Mouse (Mus musculus) testis, adult 2 months (tissue): Measurements from ENCODE around the gene 3110082I17Rik. TPM values are rescaled to one million over a fixed set of nuclear protein-coding genes. Genes with fewer than 3 reads are reported as not detected.

Experiments
- H3K27ac ChIP-seq: fragments of 200-500 bp; 2 replicates; pipeline ENCODE4 v1.5.1; 2012; ENCODE audit warnings: low read depth, low read length; ENCODE audit not compliant: control insufficient read depth, insufficient read depth
- H3K27me3 ChIP-seq: fragments of 200-500 bp; 2 replicates; pipeline ENCODE4 v1.6.1; 2012; ENCODE audit warnings: mild to moderate bottlenecking, low read length, moderate library complexity; ENCODE audit not compliant: control insufficient read depth, insufficient read depth
- H3K36me3 ChIP-seq: fragments of 200-500 bp; 2 replicates; pipeline ENCODE4 v1.6.1; 2012; ENCODE audit warnings: mild to moderate bottlenecking, low read length; ENCODE audit not compliant: control insufficient read depth, insufficient read depth
- H3K4me1 ChIP-seq: fragments of 200-500 bp; 2 replicates; pipeline ENCODE4 v1.6.1; 2012; ENCODE audit warnings: low read length; ENCODE audit not compliant: control insufficient read depth, insufficient read depth
- H3K4me3 ChIP-seq: fragments of 200-500 bp; 2 replicates; pipeline ENCODE4 v1.5.1; 2012; ENCODE audit warnings: low read depth, mild to moderate bottlenecking, low read length, moderate library complexity, mixed read lengths; ENCODE audit not compliant: control insufficient read depth
- CTCF ChIP-seq: fragments of 200-500 bp; IDR thresholded peaks from 2 replicates; pipeline ENCODE4 v1.5.1; 2012; ENCODE audit warnings: low read depth, mild to moderate bottlenecking, inconsistent platforms, low read length, moderate library complexity; ENCODE audit not compliant: control insufficient read depth, insufficient read depth, insufficient replicate concordance
- POLR2A ChIP-seq: fragments of 200-500 bp; IDR thresholded peaks from 2 replicates; pipeline ENCODE4 v1.6.1; 2012; ENCODE audit warnings: low read depth, mild to moderate bottlenecking, inconsistent platforms, low read length, moderate library complexity; ENCODE audit not compliant: control insufficient read depth
- polyA plus RNA-seq: library from polyadenylated mRNA; depleted of rRNA; stranded (reverse); fragments of >200 nt; gene quantifications from 2 replicates; pipeline ENCODE4 v1.2.3, GENCODE M21; 2012

3110082I17Rik gene
- polyA plus RNA-seq, 1 experiment, result 14.9 TPM

DNA sequence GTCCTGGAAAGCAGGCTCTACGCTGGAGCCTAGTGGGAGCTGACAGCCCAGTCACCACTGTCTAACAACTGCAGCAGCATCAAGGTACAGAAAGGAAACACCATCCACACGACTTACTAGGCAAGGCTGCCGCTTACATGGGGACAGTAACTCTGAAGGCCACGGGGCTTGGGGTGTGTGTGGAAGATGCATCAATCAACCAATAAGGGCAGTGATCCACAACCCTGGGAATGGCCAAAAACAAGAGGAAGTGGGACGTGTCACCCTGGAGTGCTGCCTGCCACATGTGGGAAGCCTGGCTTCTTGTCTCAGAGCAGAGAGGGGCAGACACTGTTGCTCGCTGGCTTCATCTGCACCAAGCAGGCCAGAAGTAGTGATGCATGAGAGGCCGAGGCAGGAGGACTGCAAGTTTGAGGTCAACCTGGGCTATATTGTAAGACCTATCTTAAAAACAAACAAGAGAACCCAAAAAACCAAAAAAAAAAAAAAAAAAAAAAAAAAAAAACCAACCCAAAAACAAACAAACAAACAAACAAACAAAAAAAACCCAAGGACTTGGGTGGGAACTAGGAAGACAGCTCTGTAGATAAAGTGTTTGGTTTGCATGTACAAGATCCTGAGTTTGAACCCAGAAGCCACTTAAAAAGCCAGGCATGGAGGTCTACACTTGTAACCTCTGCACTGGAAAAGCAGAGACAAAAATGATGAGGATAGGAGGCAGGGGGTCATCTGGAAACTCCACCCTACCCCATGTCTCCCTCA lies 27.4 kb downstream of the 3110082I17Rik start:
- Histone ChIP-seq H3K27ac (no peak overlapping the region), H3K4me1 (peaks cover 12% of the 10 kb centered on the region), H3K27me3 (no peaks in the 10 kb centered on the region), H3K36me3 (no peaks in the 10 kb centered on the region), H3K4me3 (no peak overlapping the region)
- no peak for TF ChIP-seq CTCF
- no peak for TF ChIP-seq POLR2A

DNA sequence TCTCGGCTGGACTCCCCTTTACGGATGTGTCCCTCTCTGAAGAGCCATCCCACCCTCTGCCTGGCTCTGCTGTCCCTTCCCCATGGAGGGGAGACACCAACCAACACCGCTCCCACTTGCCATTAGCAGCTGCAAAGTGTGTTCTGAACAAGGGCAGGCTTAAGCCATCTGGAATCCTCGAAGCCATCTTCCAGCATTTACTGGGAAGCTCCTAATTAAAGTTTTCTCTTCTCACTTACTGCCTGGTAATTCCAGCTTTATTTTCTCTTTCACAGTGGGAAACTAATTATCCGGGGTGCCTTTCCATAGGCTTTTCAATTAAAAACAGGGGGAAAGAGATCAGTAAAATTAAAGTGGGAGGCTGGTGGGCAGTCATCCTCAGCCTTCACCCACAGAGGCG lies 28.0 kb downstream of the 3110082I17Rik start:
- peaks cover 9% of the 10 kb centered on the region for H3K4me1 ChIP-seq
- H3K27ac ChIP-seq, result no peak overlapping the region
- H3K27me3 ChIP-seq, result no peaks in the 10 kb centered on the region
- no peaks in the 10 kb centered on the region for H3K36me3 ChIP-seq
- no peak overlapping the region for H3K4me3 ChIP-seq
- TF ChIP-seq CTCF, result no peak
- TF ChIP-seq POLR2A, result no peak

GRCm38 (mm10) chr5:139429818-139430341 lies 30.4 kb downstream of the 3110082I17Rik start:
- H3K27me3 ChIP-seq, result no peaks in the 10 kb centered on the region
- H3K4me1 ChIP-seq, result peaks cover 4% of the 10 kb centered on the region
- peak overlapping the region; percentile 56 for H3K4me3 ChIP-seq
- TF ChIP-seq POLR2A, result no peak
- no peak for TF ChIP-seq CTCF
- H3K27ac ChIP-seq, result no peak overlapping the region
- no peaks in the 10 kb centered on the region for H3K36me3 ChIP-seq

DNA sequence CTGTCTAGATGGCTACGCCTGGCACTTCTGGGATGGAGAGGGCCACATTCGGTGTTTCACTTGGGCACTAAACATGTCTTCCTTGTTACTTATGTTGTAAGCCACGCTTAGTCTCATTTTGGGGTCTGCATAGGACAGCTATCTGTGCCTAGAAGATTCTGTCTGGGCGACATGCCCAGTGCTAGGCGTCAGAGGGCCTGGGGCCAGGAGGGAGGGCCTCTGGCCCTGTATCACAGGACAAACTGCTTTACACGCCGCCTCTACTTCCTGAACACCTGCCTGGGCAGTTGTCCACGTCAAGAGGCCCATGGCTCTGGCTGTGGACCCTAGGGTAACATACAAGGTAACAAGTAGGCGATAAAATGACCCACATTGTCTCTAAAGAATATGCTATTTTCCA lies 32.3 kb downstream of the 3110082I17Rik start:
- no peak overlapping the region for H3K4me3 ChIP-seq
- H3K27ac ChIP-seq, result no peak overlapping the region
- TF ChIP-seq CTCF (no peak), POLR2A (no peak)
- no peaks in the 10 kb centered on the region for H3K36me3 ChIP-seq
- no peaks in the 10 kb centered on the region; the same call in none of the 2 replicates for H3K4me1 ChIP-seq
- H3K27me3 ChIP-seq, result no peaks in the 10 kb centered on the region

GRCm38 (mm10) chr5:139427001-139427400 lies 33.3 kb downstream of the 3110082I17Rik start:
- Histone ChIP-seq H3K4me1 (no peaks in the 10 kb centered on the region; the same call in none of the 2 replicates), H3K36me3 (no peaks in the 10 kb centered on the region), H3K27ac (no peak overlapping the region), H3K4me3 (no peak overlapping the region), H3K27me3 (no peaks in the 10 kb centered on the region)
- TF ChIP-seq CTCF, result no peak
- no peak for TF ChIP-seq POLR2A

GRCm38 (mm10) chr5:139425198-139425597 lies 35.1 kb downstream of the 3110082I17Rik start:
- no peaks in the 10 kb centered on the region; the same call in none of the 2 replicates for H3K4me1 ChIP-seq
- H3K27ac ChIP-seq, result no peak overlapping the region
- H3K36me3 ChIP-seq, result no peaks in the 10 kb centered on the region
- TF ChIP-seq CTCF (no peak), POLR2A (no peak)
- no peak overlapping the region for H3K4me3 ChIP-seq
- H3K27me3 ChIP-seq, result no peaks in the 10 kb centered on the region

DNA sequence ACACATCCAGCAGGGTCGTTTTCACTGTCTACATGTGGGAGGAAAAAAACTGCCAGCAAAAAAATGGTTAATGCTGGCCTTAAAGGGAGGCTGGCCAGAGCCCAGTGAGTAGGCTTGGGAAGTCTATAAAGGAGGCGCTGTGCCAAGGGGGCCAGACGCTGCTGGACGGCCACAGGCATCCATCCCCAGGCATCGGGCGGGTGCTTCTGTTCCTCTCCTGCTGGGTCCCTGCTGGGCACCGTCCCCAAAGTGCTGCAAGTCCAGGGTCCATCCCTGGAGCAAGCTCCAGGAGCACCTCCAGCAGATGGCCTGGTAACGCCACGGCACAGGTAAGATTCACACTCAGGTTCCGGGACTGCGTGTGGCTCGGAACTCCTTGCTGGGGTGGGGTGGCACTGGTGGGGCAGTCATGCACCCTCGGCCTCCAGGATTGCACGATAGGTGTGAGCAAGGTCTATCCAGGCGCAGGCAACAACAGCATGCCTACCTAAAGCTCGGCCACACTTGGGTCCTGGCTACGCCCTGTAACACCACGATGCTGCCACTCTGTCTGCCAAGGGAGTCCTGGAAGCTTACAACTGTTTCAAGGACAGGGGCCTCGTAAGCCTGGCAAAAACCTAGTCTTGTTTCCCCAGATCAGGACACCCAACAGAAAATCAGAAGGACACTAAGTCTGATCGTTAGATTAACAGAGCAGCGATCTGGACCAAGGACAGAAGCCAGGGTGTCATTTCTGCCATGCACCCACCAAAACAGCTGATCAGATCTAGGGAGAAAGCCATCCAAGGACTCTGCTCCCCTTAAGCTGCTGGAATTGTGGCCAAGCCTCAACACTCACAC lies 37.1 kb downstream of the 3110082I17Rik start, which contains the start of gene Gper1:
Gene Gper1 (plus strand): TSS at position 126 of the 840 bp plus-strand sequence.
- Histone ChIP-seq H3K36me3 (no peaks in the 10 kb centered on the region), H3K4me1 (no peaks in the 10 kb centered on the region; the same call in none of the 2 replicates), H3K4me3 (no peak within 1 kb of the TSS), H3K27ac (no peak within 1 kb of the TSS), H3K27me3 (no peaks in the 10 kb centered on the region)
- no peak for TF ChIP-seq CTCF
- no peak for TF ChIP-seq POLR2A
